Mouse (Mus musculus): ENCODE data around the gene Rps6ka2.
"Not testable (repeated sequence)": the region's sequence is repeated elsewhere in the genome, so short reads cannot be mapped to it uniquely, and the experiment has no call there.

Rps6ka2 gene

GRCm38 (mm10) chr17:7170304-7171295, 685 bp downstream of the Rps6ka2 start:
- no peak for DNase-seq (ENCODE audit: low spot score)

DNA sequence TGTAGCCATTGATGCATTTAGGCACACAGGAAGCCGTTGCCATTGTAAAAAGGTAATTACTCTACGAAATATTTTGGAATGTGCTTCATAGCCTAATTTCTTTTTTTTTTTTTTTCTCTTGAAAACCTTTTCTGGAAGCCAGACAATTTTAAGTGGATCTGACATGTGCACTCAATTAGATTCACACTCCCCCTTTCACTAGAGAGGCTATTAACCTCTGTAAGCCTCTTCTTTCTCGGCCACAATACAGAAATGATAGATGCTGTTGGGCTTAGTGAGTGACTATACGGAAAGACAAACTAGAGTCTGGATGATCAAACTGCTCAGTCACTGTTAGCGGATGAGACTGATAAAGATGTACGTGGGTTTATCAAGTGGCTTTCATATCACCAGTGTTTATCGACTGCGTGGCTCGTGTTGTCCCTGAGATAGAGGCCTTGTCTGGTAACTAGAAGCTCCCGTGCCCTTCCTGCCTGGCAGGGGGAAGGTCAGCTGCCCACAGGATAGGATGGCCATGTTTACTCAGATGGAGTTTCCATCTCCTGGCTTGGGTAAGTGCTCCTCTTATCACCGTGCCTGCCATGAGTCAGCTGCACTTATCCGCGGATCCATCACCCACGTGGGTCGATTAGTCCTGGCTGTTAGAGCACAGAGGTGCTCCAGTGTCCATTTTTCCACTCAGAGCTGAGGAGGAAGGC, 3.6 kb downstream of the Rps6ka2 start:
- no peak for DNase-seq (ENCODE audit: low spot score)

GRCm38 (mm10) chr17:7175293-7175692, 5.4 kb downstream of the Rps6ka2 start:
- DNase-seq (ENCODE audit: low spot score): no peak

- no peak for DNase-seq (ENCODE audit: low spot score)
These were observed 6.5 kb downstream of the Rps6ka2 start for GRCm38 (mm10) chr17:7176394-7176793.

DNA sequence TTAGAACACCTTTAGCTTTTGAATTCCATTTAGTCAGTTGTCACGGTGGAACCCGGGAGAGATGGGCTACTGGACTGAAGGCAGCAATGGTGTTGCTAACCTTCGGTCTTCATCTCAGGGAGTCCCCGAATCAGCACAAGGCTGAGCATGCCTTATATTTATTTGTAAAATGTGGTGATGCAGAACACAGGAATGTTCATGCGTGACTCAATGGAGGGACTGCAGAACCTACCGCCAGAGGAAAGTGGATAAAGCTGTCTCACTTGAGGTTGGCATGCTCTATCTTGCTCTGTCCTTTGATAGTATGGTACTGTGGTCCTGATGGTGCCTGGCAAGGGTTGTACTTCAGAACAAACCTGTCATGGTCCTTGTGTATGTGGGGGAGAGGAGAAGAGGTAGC, 8.3 kb downstream of the Rps6ka2 start:
- no peak for DNase-seq (ENCODE audit: low spot score)

DNA sequence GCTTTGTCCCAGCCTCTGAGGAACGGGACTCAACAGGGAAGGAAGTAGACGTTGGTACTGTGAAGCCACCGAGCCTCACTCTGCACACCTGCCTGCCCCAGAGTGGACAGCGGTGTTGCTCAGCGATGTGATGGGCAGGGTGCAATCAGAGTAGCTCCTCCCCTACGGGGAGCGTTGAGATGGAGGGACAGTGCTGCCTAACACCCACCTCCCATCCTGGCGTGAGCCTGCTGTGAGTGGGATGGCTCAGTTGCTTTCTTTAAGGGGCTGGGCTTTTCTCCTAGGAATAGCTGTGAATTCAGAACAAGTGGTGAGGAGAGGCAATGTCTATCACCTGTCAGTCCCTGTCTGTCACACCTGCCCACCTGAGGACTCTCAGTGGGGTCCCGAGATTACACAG, 12.3 kb downstream of the Rps6ka2 start:
- DNase-seq (ENCODE audit: low spot score): no peak

GRCm38 (mm10) chr17:7187037-7187436, 17.1 kb downstream of the Rps6ka2 start:
- not testable (repeated sequence) for DNase-seq (ENCODE audit: low spot score)

- no peak for DNase-seq (ENCODE audit: low spot score)
These were observed 19.5 kb downstream of the Rps6ka2 start for GRCm38 (mm10) chr17:7189425-7189824.

DNA sequence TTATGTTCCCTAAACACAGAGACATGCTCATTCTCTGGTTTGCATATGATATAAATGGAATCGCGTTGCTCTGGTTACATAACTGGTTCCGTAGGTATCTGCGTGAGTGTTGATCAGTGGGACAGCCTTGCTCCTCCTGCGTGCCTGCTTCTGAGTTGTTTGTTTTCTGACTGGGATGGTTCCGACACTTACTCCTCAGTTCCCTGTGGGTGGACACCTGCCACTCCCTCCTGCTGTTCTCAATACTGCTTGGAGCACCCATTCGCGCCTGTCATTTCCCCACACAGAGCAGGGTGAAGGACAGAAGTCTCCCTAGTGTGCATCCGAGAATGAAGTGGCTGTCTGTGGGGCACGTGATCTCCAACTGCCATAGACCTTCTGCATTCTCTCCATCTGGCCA, 20.1 kb downstream of the Rps6ka2 start:
- DNase-seq (ENCODE audit: low spot score): no peak

DNA sequence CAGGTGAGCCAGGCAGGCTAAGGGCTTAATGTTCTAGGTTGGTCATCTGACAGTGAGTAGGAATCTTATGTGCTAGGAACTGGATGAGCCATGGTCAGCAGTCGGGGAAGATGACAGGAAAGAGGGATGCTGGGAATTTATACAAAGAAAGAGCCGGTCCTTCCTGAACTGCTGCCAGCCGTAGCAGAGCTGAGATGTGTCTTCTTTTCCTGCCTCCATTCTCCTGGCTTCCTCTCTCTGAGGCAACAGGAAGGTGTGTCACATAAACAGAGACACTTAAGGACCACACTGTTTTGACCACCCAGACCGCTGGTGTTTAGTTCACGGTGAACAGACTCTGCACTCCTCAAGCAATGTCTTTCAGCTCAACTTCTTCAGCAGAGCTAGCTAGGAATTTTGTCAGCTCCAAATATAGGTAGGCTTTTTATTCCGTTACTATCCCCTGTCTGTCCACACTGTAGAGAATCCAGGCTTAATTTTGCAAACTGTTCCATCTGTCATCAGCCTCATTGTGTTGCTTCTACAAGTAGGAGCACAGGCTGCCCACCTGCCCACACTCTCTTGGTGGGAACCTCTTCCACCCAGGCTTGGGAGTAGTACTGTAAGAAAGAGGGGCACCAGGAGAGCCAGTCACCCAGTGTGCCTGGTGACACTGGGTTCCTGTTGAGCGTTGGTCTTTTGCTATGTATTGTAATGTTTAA, 24.4 kb downstream of the Rps6ka2 start:
- DNase-seq (ENCODE audit: low spot score): no peak

- no peak for DNase-seq (ENCODE audit: low spot score)
These were observed 27.4 kb downstream of the Rps6ka2 start for GRCm38 (mm10) chr17:7197121-7197925.

DNA sequence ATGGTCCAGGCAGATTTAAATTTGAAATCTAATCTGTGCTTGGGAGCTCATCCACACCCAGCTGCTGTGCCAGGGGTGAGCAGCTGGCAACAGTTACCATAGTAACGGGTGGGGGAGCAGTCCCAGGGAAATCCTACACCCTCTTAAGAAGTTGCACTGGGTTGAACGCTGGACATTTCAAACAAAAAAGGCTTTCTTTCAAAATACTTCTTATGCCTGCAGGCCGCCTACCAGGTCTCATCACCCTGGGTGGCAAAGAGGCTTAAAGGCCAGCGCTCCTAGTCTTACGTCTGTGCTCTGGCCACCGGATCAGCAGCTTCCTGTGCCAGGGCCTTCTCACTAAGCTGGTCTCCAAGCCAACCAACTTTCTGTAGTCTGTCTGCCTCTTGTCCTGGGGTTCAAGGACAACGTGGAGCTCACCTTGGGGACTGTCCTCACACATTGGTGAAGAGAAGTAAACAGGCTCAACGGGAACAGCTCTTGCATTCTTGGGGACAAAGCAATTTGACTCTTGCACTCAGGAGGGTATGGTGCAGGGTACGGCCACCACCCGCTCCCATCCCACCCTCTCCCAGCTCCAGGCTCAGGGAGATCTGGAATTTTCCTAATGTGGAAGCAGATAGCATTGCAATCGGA, 35.0 kb downstream of the Rps6ka2 start:
- no peak for DNase-seq (ENCODE audit: low spot score)

GRCm38 (mm10) chr17:7206434-7207145, 36.7 kb downstream of the Rps6ka2 start:
- no peak for DNase-seq (ENCODE audit: low spot score)

DNA sequence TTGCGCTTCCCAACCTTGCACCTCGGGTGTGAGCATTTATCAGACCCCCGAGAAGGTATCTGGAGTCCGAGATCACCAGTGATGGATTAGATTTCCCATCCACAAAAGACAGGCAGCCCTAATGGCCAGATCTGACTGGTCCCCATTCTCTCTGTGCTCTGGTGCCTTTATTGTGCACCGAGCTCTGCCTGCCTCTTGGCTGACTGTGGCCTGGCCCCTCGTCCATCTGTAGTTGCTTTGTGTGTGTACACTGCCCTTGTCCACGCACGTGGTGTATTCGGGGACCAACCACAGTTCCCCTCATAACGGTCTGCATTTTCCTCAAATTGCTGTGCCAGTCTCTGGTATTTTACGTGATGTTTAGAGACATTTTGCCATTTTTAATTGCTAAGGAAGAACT, 40.7 kb downstream of the Rps6ka2 start:
- no peak for DNase-seq (ENCODE audit: low spot score)

GRCm38 (mm10) chr17:7211893-7212292, 42.0 kb downstream of the Rps6ka2 start:
- no peak for DNase-seq (ENCODE audit: low spot score)

GRCm38 (mm10) chr17:7213214-7213613, 43.3 kb downstream of the Rps6ka2 start:
- no peak for DNase-seq (ENCODE audit: low spot score)

DNA sequence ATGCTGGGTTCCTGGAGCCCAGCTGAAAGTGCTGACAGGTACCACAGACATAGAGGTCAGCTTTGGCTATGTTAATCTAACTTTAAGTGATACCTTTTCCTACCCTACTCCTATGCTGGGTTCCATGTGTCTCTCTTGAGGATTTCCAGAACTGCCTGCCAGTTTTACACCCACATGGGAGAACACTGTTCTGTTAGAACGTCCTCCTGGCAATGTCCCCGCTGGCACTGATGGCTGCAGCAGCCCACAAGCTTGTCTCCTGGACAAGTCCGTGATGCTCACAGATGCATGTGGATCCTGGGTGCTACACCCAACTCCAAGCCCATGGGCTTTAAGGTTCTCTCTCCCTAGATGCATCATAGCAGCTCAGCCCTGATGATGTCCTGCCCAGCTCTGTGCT, 44.1 kb downstream of the Rps6ka2 start:
- DNase-seq (ENCODE audit: low spot score): no peak

GRCm38 (mm10) chr17:7217791-7218329, 47.9 kb downstream of the Rps6ka2 start:
- no peak for DNase-seq (ENCODE audit: low spot score)

DNA sequence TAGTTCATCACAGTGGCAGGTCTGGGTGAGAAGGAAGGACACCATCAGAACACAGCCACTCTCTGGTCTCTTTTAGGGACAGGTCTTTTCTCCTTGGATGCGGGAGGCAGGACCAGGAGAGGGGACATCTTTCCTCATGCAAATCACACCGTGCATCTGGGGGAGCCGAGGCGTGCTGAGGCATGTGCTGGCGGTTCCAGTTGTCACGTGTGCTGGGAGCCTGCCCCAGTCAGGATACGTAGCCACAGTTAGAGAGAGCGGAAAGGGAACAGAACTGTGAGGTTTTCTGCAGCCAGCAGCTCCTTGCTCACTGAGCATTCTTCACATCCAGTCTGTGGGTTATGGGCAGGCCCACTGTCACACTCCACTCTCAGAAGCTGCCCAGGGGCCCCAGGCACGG, 48.5 kb downstream of the Rps6ka2 start:
- no peak for DNase-seq (ENCODE audit: low spot score)

DNA sequence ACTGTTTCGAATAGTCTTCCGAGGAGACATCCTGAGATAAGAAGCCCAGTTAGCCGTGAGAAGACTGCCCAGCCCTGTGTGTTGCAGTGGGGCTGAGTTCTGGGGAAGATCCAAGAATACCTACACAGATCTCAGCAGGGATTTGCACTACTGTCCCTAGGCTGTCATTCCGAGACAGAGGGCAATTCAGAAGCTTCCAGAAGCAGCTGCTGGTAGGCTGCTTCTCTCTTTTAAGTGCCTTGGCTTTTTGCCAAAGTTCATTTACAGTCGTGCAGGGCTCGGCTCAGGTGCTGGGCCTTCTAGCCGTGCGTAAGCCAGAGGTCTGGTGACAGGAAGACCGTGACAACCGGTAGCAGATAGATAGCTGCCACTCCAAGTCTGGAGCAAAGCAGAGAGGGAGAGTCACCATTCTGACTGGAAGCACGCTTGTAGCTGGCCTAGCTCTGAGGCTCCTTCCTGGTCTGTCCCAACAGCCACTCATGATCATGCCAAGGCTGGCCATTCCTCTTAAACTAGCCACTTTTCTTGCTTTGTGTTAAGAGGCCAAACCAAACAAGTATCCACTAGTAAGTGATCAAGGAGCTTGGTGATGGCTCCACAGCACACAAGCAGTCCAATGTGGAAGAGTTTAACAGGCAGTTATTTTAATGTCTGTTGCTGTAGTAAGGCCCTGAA, 49.3 kb downstream of the Rps6ka2 start:
- no peak for DNase-seq (ENCODE audit: low spot score)

Data from yolk sac, embryonic 10.5 days (tissue).